Mouse (Mus musculus) ES-Bruce4 (cell line): ENCODE data around the gene Mocs3.

Experiments
- CTCF ChIP-seq: IDR thresholded peaks from one replicate; pipeline ENCODE4 v1.8.1; 2011; ENCODE audit warnings: low read depth, low read length
- EP300 ChIP-seq: IDR thresholded peaks from 2 replicates; pipeline ENCODE4 v1.6.1; 2011; ENCODE audit warnings: low read depth, low read length; ENCODE audit not compliant: insufficient read depth
- POLR2A ChIP-seq: IDR thresholded peaks from one replicate; pipeline ENCODE4 v1.8.1; 2011; ENCODE audit warnings: low read length; ENCODE audit not compliant: insufficient read depth

DNA sequence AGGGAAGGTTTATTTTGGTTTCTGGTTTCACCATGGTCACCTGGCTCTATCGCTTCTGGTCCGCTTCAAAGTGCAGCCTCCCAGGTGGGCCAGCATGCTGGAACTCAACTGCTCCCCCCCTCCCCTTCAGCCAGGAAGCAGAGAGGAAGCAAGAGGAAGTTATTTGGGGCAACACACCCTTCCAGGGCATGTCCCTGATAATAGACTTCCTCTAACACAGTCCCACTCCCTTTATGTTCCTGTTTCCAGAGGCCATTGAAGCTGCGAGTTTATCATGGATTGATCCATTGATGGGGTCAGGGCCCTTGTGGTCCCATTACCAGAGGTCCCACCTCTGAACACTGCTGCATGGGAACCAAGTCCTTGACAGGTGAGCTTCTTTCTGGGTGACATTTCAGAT is 29.7 kb downstream of the Mocs3 start:
- TF ChIP-seq CTCF (no peak), POLR2A (no peak), EP300 (no peak)
